Mouse (Mus musculus) olfactory bulb, adult 2 months (tissue): ENCODE measurements around the gene Pole3. TPM values are rescaled to one million over a fixed set of nuclear protein-coding genes. Genes with fewer than 3 reads are reported as not detected.

Experiments used
- H3K27ac ChIP-seq: fragments of 200-500 bp; 2 replicates; pipeline ENCODE4 v1.5.1; 2012; ENCODE audit warnings: low read depth, low read length; ENCODE audit not compliant: insufficient read depth
- H3K4me1 ChIP-seq: fragments of 200-500 bp; 2 replicates; pipeline ENCODE4 v1.6.1; 2012; ENCODE audit warnings: low read length; ENCODE audit not compliant: control insufficient read depth, insufficient read depth
- H3K4me3 ChIP-seq: fragments of 200-500 bp; 2 replicates; pipeline ENCODE4 v1.5.1; 2012; ENCODE audit warnings: mild to moderate bottlenecking, low read depth, low read length, moderate library complexity; ENCODE audit not compliant: insufficient read depth
- CTCF ChIP-seq: fragments of 200-500 bp; IDR thresholded peaks from 2 replicates; pipeline ENCODE4 v1.5.1; 2012; ENCODE audit warnings: low read depth, mild to moderate bottlenecking, low read length, moderate library complexity; ENCODE audit not compliant: insufficient read depth
- POLR2A ChIP-seq: fragments of 200-500 bp; IDR thresholded peaks from 2 replicates; pipeline ENCODE4 v1.6.1; 2012; ENCODE audit warnings: mild to moderate bottlenecking, low read depth, low read length, moderate library complexity; ENCODE audit not compliant: insufficient read depth
- WGBS: fragments of 180-500 bp; shearing (Covaris S2); methylation state at CpG from one replicate; pipeline ENCODE4 v1.1.7; 2018; 5-methylcytosine and 5-hydroxymethylcytosine counted together
- polyA plus RNA-seq: library from polyadenylated mRNA; stranded (reverse); fragments of >200 nt; gene quantifications from 2 replicates; pipeline ENCODE4 v1.2.4, GENCODE M21; 2012; ENCODE audit warnings: low replicate concordance; ENCODE audit not compliant: missing spikeins, insufficient read depth, insufficient read length

The Pole3 gene
- polyA plus RNA-seq, 1 experiment = not detected

- H3K4me3 ChIP-seq = no peak overlapping the region
- H3K4me1 ChIP-seq = peaks cover 16% of the 10 kb centered on the region
- no peak for TF ChIP-seq POLR2A
- TF ChIP-seq CTCF = no peak
- no peak overlapping the region for H3K27ac ChIP-seq
- WGBS = 83% methylated on average over 2 of the region's 2 CpGs
Observed at GRCm38 (mm10) chr4:62520892-62521400, 3.9 kb downstream of the Pole3 start.

GRCm38 (mm10) chr4:62519849-62520233 is 5.0 kb downstream of the Pole3 start, which contains the start of gene Alad:
Gene Alad (minus strand): TSS chr4:62519918.
- H3K27ac ChIP-seq = peak within 1 kb of the TSS; percentile 42; the same call in 1 of the 2 replicates
- WGBS = under 1% methylated on average over 37 of the region's 37 CpGs
- peaks cover 22% of the 10 kb centered on the region for H3K4me1 ChIP-seq
- TF ChIP-seq POLR2A (peak; percentile 61), CTCF (no peak)
- H3K4me3 ChIP-seq = peak within 1 kb of the TSS; percentile 78

- H3K27ac ChIP-seq = no peak overlapping the region
- H3K4me3 ChIP-seq = peak overlapping the region; percentile 78
- peaks cover 17% of the 10 kb centered on the region for H3K4me1 ChIP-seq
- TF ChIP-seq POLR2A = no peak
- no peak for TF ChIP-seq CTCF
- WGBS = 1% methylated on average over 26 of the region's 26 CpGs
Observed at GRCm38 (mm10) chr4:62519122-62519848, 5.6 kb downstream of the Pole3 start.

GRCm38 (mm10) chr4:62518416-62519121 is 6.3 kb downstream of the Pole3 start:
- peaks cover 20% of the 10 kb centered on the region for H3K4me1 ChIP-seq
- peak overlapping the region; percentile 8; the same call in 1 of the 2 replicates for H3K4me3 ChIP-seq
- H3K27ac ChIP-seq = no peak overlapping the region
- no peak for TF ChIP-seq POLR2A
- peak; percentile 22; the same call in 1 of the 2 replicates for TF ChIP-seq CTCF
- 49% methylated on average over 13 of the region's 13 CpGs for WGBS

GRCm38 (mm10) chr4:62517538-62518415 is 7.1 kb downstream of the Pole3 start:
- H3K27ac ChIP-seq = no peak overlapping the region
- whole genome bisulfite sequencing = 78% methylated on average over 10 of the region's 10 CpGs

DNA sequence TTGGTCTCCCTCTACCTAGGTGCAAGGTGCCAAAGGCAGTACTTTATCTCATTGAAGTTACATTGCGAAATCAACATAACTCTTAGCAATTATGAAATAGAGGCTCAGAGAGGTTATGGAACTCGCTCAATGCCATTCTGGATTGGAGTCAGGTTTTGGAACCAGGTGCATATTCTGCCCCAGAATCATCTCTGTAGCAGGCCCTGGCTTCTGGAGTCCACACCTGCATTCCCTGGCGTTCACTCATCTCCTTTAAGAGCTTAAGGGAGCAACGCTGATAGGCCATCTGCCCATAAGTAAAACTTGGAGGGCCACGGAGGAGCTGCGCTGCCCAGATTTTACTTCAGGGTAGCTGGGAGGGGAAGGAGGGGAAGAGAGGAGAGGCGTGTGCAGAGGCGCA is 7.8 kb downstream of the Pole3 start:
- WGBS = 95% methylated on average over 8 of the region's 8 CpGs
- TF ChIP-seq POLR2A = no peak
- TF ChIP-seq CTCF = no peak
- Histone ChIP-seq H3K4me1 (peaks cover 20% of the 10 kb centered on the region), H3K27ac (no peak overlapping the region), H3K4me3 (no peak overlapping the region)

More at GRCm38 (mm10) chr4:62517538-62518415, 7.1 kb downstream of the Pole3 start:
- no peak overlapping the region for H3K4me3 ChIP-seq
- TF ChIP-seq CTCF (no peak), POLR2A (no peak)
- peaks cover 20% of the 10 kb centered on the region for H3K4me1 ChIP-seq

DNA sequence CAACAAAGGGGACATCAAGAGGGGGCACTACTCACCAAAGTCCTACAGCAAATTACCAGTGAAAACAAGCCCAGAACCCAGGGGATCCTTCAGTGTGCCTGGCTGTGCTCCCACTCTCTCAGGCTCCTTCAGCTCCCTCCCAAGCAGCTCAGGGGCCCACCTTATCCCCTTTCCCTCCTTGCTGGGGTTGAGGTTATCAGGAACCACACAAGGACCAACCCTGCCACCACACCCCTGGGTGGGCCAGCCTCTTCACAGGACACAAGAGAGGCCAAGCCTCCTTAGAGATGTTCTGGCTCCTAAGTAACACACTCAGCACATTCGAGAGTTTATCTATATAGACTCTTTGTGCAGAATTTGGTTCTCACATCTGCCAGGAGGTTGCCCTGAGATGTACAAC is 8.3 kb downstream of the Pole3 start:
- peaks cover 20% of the 10 kb centered on the region for H3K4me1 ChIP-seq
- no peak overlapping the region for H3K27ac ChIP-seq
- no peak overlapping the region for H3K4me3 ChIP-seq
- no peak for TF ChIP-seq POLR2A
- TF ChIP-seq CTCF = no peak
- WGBS = 84% methylated on average over 1 of the region's 1 CpGs

DNA sequence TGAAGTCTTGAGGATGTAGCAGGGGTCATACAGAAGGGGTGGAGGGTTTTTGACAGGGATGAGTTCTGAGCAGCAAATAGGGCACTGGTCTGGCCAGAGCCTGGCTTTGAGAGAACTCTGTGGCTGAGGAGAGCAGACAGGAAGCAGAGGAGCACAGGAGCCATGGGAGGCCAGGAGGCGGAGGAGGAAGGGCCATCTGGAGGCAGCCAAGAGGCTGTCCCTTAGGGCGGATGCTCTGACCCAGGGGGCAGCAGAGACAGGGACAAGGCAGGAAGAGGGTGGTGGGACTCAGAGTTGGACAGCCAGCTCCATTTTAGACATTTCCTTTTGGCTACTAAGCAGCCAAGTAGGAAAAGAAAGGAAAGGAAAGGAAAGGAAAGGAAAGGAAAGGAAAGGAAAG is 8.8 kb downstream of the Pole3 start:
- H3K4me3 ChIP-seq = no peak overlapping the region
- TF ChIP-seq POLR2A = no peak
- TF ChIP-seq CTCF = no peak
- no peak overlapping the region for H3K27ac ChIP-seq
- WGBS = 56% methylated on average over 2 of the region's 2 CpGs
- peaks cover 20% of the 10 kb centered on the region for H3K4me1 ChIP-seq
